Mouse (Mus musculus) lung, postnatal 10 days (tissue): ENCODE results near the gene Klf12.

Experiments
- DNase-seq: peaks from one replicate; pipeline ENCODE4 v3.0.0; 2021

Klf12 gene

GRCm38 (mm10) chr14:100017219-100017618 lies 267.3 kb downstream of the Klf12 start:
- no peak for DNase-seq

- DNase-seq: no peak
Measured at GRCm38 (mm10) chr14:100010525-100010924, 274.0 kb downstream of the Klf12 start.

- peak; percentile 66 for DNase-seq
Measured at GRCm38 (mm10) chr14:100009790-100010382, 274.6 kb downstream of the Klf12 start.

GRCm38 (mm10) chr14:99983510-99983909 lies 301.0 kb downstream of the Klf12 start:
- peak; percentile 2 for DNase-seq

GRCm38 (mm10) chr14:99981209-99981608 lies 303.3 kb downstream of the Klf12 start:
- DNase-seq: no peak

GRCm38 (mm10) chr14:99967920-99968319 lies 316.6 kb downstream of the Klf12 start:
- no peak for DNase-seq

GRCm38 (mm10) chr14:99960500-99961229 lies 323.8 kb downstream of the Klf12 start:
- no peak for DNase-seq

GRCm38 (mm10) chr14:99955133-99955532 lies 329.3 kb downstream of the Klf12 start:
- DNase-seq: no peak

- DNase-seq: no peak
Measured at GRCm38 (mm10) chr14:99944221-99945108, 340.0 kb downstream of the Klf12 start.

GRCm38 (mm10) chr14:99943156-99943555 lies 341.3 kb downstream of the Klf12 start:
- DNase-seq: peak; percentile 68

- no peak for DNase-seq
Measured at GRCm38 (mm10) chr14:99933456-99933855, 351.0 kb downstream of the Klf12 start.

GRCm38 (mm10) chr14:99931879-99932278 lies 352.6 kb downstream of the Klf12 start:
- DNase-seq: peak; percentile 80

- no peak for DNase-seq
Measured at GRCm38 (mm10) chr14:99911912-99912311, 372.6 kb downstream of the Klf12 start.

GRCm38 (mm10) chr14:99910876-99911275 lies 373.6 kb downstream of the Klf12 start:
- DNase-seq: peak; percentile 2

GRCm38 (mm10) chr14:99900902-99901301 lies 383.6 kb downstream of the Klf12 start:
- DNase-seq: no peak

- no peak for DNase-seq
Measured at GRCm38 (mm10) chr14:99898861-99899260, 385.6 kb downstream of the Klf12 start.

- peak; percentile 77 for DNase-seq
Measured at GRCm38 (mm10) chr14:99894708-99895383, 389.6 kb downstream of the Klf12 start.

- no peak for DNase-seq
Measured at GRCm38 (mm10) chr14:99894062-99894461, 390.4 kb downstream of the Klf12 start.

- DNase-seq: no peak
Measured at GRCm38 (mm10) chr14:99886503-99886902, 398.0 kb downstream of the Klf12 start.

- no peak for DNase-seq
Measured at GRCm38 (mm10) chr14:99885562-99885961, 398.9 kb downstream of the Klf12 start.

GRCm38 (mm10) chr14:99885128-99885527 lies 399.4 kb downstream of the Klf12 start:
- DNase-seq: no peak

GRCm38 (mm10) chr14:99876791-99877578 lies 407.5 kb downstream of the Klf12 start:
- no peak for DNase-seq
